ENCODE assay signal across 8 mouse cellular contexts in genomic region chr7:133856278-133856677, GRCm38 (mm10).
DNase-seq lines count a peak whose midpoint lies in the region; ATAC-seq lines count a peak whose summit lies in the region.

No protein-coding gene starts in this region.

- H3K9ac ChIP-seq in forebrain, embryonic 14.5 days (ENCODE audit: low read length): no peak overlapping the region
- no peak overlapping the region for H3K9ac ChIP-seq in hindbrain, embryonic 11.5 days (ENCODE audit: low read depth, low read length)

- no peaks in the 10 kb centered on the region for H3K4me1 ChIP-seq in forebrain, embryonic 14.5 days (ENCODE audit: control insufficient read depth, insufficient read depth, low read length)
- H3K4me1 ChIP-seq in hindbrain, embryonic 11.5 days (replicated peaks; ENCODE audit: control insufficient read depth, insufficient read depth, low read length): no peaks in the 10 kb centered on the region

- no peak overlapping the region for H3K27ac ChIP-seq in forebrain, embryonic 14.5 days (ENCODE audit: low read depth, low read length)
- no peak overlapping the region for H3K27ac ChIP-seq in hindbrain, embryonic 11.5 days (ENCODE audit: low read depth, low read length)

- peak; percentile 66 for DNase-seq in R1 (ENCODE audit: low read depth, low spot score)
- DNase-seq in forebrain, embryonic 14.5 days (ENCODE audit: low spot score): peak; percentile 90
- DNase-seq in hindbrain, embryonic 11.5 days (ENCODE audit: low spot score): peak; percentile 86
- DNase-seq in layer of hippocampus, postnatal 25 days (ENCODE audit: extremely low spot score in 1 of 2, low spot score in 1 of 2): peak; percentile 62 to 79
- peak; percentile 81 for DNase-seq in lung, postnatal 36 days
- peak; percentile 74 for DNase-seq in retina, postnatal 7 days (ENCODE audit: low read depth, low spot score)

- H3K4me3 ChIP-seq in forebrain, embryonic 14.5 days (ENCODE audit: low read depth, low read length): no peak overlapping the region
- no peak overlapping the region for H3K4me3 ChIP-seq in hindbrain, embryonic 11.5 days (ENCODE audit: low read depth, low read length)

- H3K36me3 ChIP-seq in forebrain, embryonic 14.5 days (ENCODE audit: control insufficient read depth, insufficient read depth, low read length): no peaks in the 10 kb centered on the region
- H3K36me3 ChIP-seq in hindbrain, embryonic 11.5 days (ENCODE audit: control insufficient read depth, insufficient read depth, low read length): no peaks in the 10 kb centered on the region

- 30% methylated on average over 3 of the region's 3 CpGs for WGBS in forebrain, embryonic 14.5 days
- WGBS in hindbrain, embryonic 11.5 days: 19% methylated on average over 3 of the region's 3 CpGs

- H3K9me3 ChIP-seq in forebrain, embryonic 14.5 days (replicated peaks; ENCODE audit: control insufficient read depth, low read length): no peaks in the 10 kb centered on the region
- H3K9me3 ChIP-seq in hindbrain, embryonic 11.5 days (ENCODE audit: control insufficient read depth, low read length): no peaks in the 10 kb centered on the region

- 0 out of 2 replicates have a peak, but pooled peaks have one; percentile 58 for ATAC-seq in cerebellum, adult (ENCODE audit: insufficient number of reproducible peaks, low FRiP score, low TSS enrichment)
- peak; percentile 83 for ATAC-seq in forebrain, embryonic 14.5 days
- ATAC-seq in hindbrain, embryonic 11.5 days (ENCODE audit: low FRiP score): peak; percentile 53; the same call in 1 of the 2 replicates
- no peak for ATAC-seq in activated CD4-positive, CD25-positive, alpha-beta regulatory T cell, adult 4 months

- H3K27me3 ChIP-seq in forebrain, embryonic 14.5 days (replicated peaks; ENCODE audit: control insufficient read depth, insufficient read depth, low read length): no peaks in the 10 kb centered on the region
- no peaks in the 10 kb centered on the region for H3K27me3 ChIP-seq in hindbrain, embryonic 11.5 days (ENCODE audit: control insufficient read depth, insufficient read depth, low read length)

- H3K4me2 ChIP-seq in forebrain, embryonic 14.5 days (ENCODE audit: low read length): no peak overlapping the region
- H3K4me2 ChIP-seq in hindbrain, embryonic 11.5 days (replicated peaks; ENCODE audit: low read depth, low read length): no peak overlapping the region
